In genomic region chr7:142956018-142956417, GRCm38 (mm10) we compare ENCODE assay signal across 18 mouse cellular contexts. TPM values are rescaled to one million over a fixed set of nuclear protein-coding genes. Genes with fewer than 3 reads are reported as not detected.
"Had no signal": no experiment of that assay in that cellular context is flagged by ENCODE, and none has a peak within 500 bp of the region (broad histone marks: within the 10 kb centered on the region; RNA-seq: fewer than 3 reads in every experiment).

No protein-coding gene starts in this region.

- H3K4me2 ChIP-seq: limb, embryonic 12.5 days; neural tube, embryonic 13.5 days had no signal

- H3K4me1 ChIP-seq: midbrain, embryonic 10.5 days had no signal

- DNase-seq: kidney, adult 11 months; kidney, postnatal 14 days; lung, adult 18-20 months; lung, postnatal 10 days; lung, postnatal 4 days; retina, postnatal 1 day; right cerebral cortex, postnatal 4 days; spleen, adult 18-20 months; thymus, adult 18-20 months; thymus, postnatal 14 days had no signal

- H3K4me3 ChIP-seq: left cerebral cortex, adult 2 months; limb, embryonic 12.5 days; midbrain, embryonic 10.5 days; neural tube, embryonic 13.5 days had no signal

- H3K9ac ChIP-seq: limb, embryonic 12.5 days; liver, embryonic 14.5 days; neural tube, embryonic 13.5 days had no signal

- H3K9me3 ChIP-seq: midbrain, embryonic 10.5 days; neural tube, embryonic 13.5 days had no signal

- H3K27me3 ChIP-seq: limb, embryonic 12.5 days; neural tube, embryonic 13.5 days had no signal

- H3K27ac ChIP-seq: hindbrain, postnatal 0 days; left cerebral cortex, adult 2 months; limb, embryonic 12.5 days; liver, embryonic 14.5 days; midbrain, embryonic 10.5 days; neural tube, embryonic 13.5 days had no signal

- H3K36me3 ChIP-seq: limb, embryonic 12.5 days; midbrain, embryonic 10.5 days; neural tube, embryonic 13.5 days had no signal

- ATAC-seq: hindbrain, postnatal 0 days; midbrain, embryonic 16.5 days had no signal

RNA-seq across cellular contexts. Expression of gene Ascl2, which starts 13.0 kb away (rescaled TPM):
- polyA plus RNA-seq: liver, adult 2 months had no signal

RNA-seq across cellular contexts. Expression of gene Th, which starts 25.1 kb away (rescaled TPM):
- polyA plus RNA-seq: liver, adult 2 months had no signal
